Comparison of ENCODE assay signal across 13 mouse cellular contexts in genomic region chr6:18621372-18622262, GRCm38 (mm10).
A peak's percentile ranks its signal among the peaks of the same experiment; 100 is the strongest.
DNase-seq lines count a peak whose midpoint lies in the region; ATAC-seq lines count a peak whose summit lies in the region.
"Had no signal": no experiment of that assay in that cellular context is flagged by ENCODE, and none has a peak within 500 bp of the region (broad histone marks: within the 10 kb centered on the region; RNA-seq: fewer than 3 reads in every experiment).

No protein-coding gene starts in this region.

- 69% methylated on average over 6 of the region's 6 CpGs for WGBS in midbrain, embryonic 12.5 days
- 77% methylated on average over 6 of the region's 6 CpGs for whole genome bisulfite sequencing in midbrain, embryonic 11.5 days
- 36% methylated on average over 6 of the region's 6 CpGs for WGBS in embryonic facial prominence, embryonic 15.5 days

- peak; percentile 90 for ATAC-seq in frontal cortex, adult (ENCODE audit: low TSS enrichment)
- peak; percentile 30; the same call in 1 of the 2 replicates for ATAC-seq in midbrain, embryonic 12.5 days (ENCODE audit: low FRiP score, low read depth)
- no peak for ATAC-seq in midbrain, embryonic 11.5 days (ENCODE audit: low FRiP score)
- no peak; the same call in 1 of the 2 replicates for ATAC-seq in embryonic facial prominence, embryonic 15.5 days (ENCODE audit: insufficient number of reproducible peaks, low FRiP score, low TSS enrichment, low read depth)
- ATAC-seq: intestine, embryonic 15.5 days had no signal

- H3K9ac ChIP-seq in midbrain, embryonic 12.5 days (replicated peaks), result no peak overlapping the region
- no peak overlapping the region for H3K9ac ChIP-seq in midbrain, embryonic 11.5 days (ENCODE audit: low read length)
- no peak overlapping the region for H3K9ac ChIP-seq in embryonic facial prominence, embryonic 15.5 days
- H3K9ac ChIP-seq: intestine, embryonic 15.5 days; liver, embryonic 14.5 days had no signal

- DNase-seq in frontal cortex, postnatal 10 days (ENCODE audit: low spot score in 2 of 2), result no peak
- no peak for DNase-seq in midbrain, embryonic 11.5 days (ENCODE audit: low spot score, missing footprints)
- DNase-seq in layer of hippocampus, postnatal 14 days (ENCODE audit: low spot score in 2 of 2), result peak; percentile 16 to 33
- no peak for DNase-seq in thymus, postnatal 10 days (ENCODE audit: low spot score in 2 of 2)
- DNase-seq in lung, postnatal 36 days, result no peak
- DNase-seq: cerebellum, postnatal 36 days; heart, adult 2 months had no signal

- no peaks in the 10 kb centered on the region for H3K27me3 ChIP-seq in midbrain, embryonic 12.5 days
- H3K27me3 ChIP-seq in midbrain, embryonic 11.5 days (ENCODE audit: control insufficient read depth, insufficient read depth, low read length), result no peaks in the 10 kb centered on the region
- H3K27me3 ChIP-seq in embryonic facial prominence, embryonic 15.5 days, result no peaks in the 10 kb centered on the region
- H3K27me3 ChIP-seq: intestine, embryonic 15.5 days had no signal

- H3K4me2 ChIP-seq in midbrain, embryonic 12.5 days (replicated peaks), result no peak overlapping the region
- no peak overlapping the region for H3K4me2 ChIP-seq in midbrain, embryonic 11.5 days
- H3K4me2 ChIP-seq in embryonic facial prominence, embryonic 15.5 days (replicated peaks), result no peak overlapping the region
- H3K4me2 ChIP-seq: intestine, embryonic 15.5 days had no signal

- H3K36me3 ChIP-seq in midbrain, embryonic 12.5 days, result no peaks in the 10 kb centered on the region
- H3K36me3 ChIP-seq in midbrain, embryonic 11.5 days (ENCODE audit: control insufficient read depth, insufficient read depth, low read length), result no peaks in the 10 kb centered on the region
- no peaks in the 10 kb centered on the region for H3K36me3 ChIP-seq in embryonic facial prominence, embryonic 15.5 days
- H3K36me3 ChIP-seq: intestine, embryonic 15.5 days had no signal

- H3K4me1 ChIP-seq in midbrain, embryonic 12.5 days, result no peaks in the 10 kb centered on the region
- no peaks in the 10 kb centered on the region for H3K4me1 ChIP-seq in midbrain, embryonic 11.5 days (ENCODE audit: control insufficient read depth, insufficient read depth, low read length)
- H3K4me1 ChIP-seq in embryonic facial prominence, embryonic 15.5 days, result no peaks in the 10 kb centered on the region
- H3K4me1 ChIP-seq: intestine, embryonic 15.5 days had no signal

- no peak overlapping the region for H3K4me3 ChIP-seq in midbrain, embryonic 12.5 days
- no peak overlapping the region for H3K4me3 ChIP-seq in midbrain, embryonic 11.5 days (ENCODE audit: low read depth, low read length)
- H3K4me3 ChIP-seq in embryonic facial prominence, embryonic 15.5 days (replicated peaks), result no peak overlapping the region
- H3K4me3 ChIP-seq: erythroblast, embryonic 14.5 days; heart, adult 2 months; intestine, embryonic 15.5 days had no signal

- H3K27ac ChIP-seq in midbrain, embryonic 12.5 days (replicated peaks), result peak overlapping the region; percentile 16; the same call in 1 of the 2 replicates
- H3K27ac ChIP-seq in midbrain, embryonic 11.5 days (ENCODE audit: low read depth, low read length), result no peak overlapping the region
- 0 out of 2 replicates have a peak overlapping the region, but pooled peaks have one; percentile 25 for H3K27ac ChIP-seq in embryonic facial prominence, embryonic 15.5 days (replicated peaks)
- H3K27ac ChIP-seq: heart, adult 2 months; intestine, embryonic 15.5 days; liver, embryonic 14.5 days had no signal

- no peaks in the 10 kb centered on the region for H3K9me3 ChIP-seq in midbrain, embryonic 12.5 days
- H3K9me3 ChIP-seq in midbrain, embryonic 11.5 days (ENCODE audit: control insufficient read depth, low read length), result no peaks in the 10 kb centered on the region
- no peaks in the 10 kb centered on the region for H3K9me3 ChIP-seq in embryonic facial prominence, embryonic 15.5 days (replicated peaks)
- H3K9me3 ChIP-seq: intestine, embryonic 15.5 days had no signal

Comparison
In these comparisons a context has a peak if more than half of its experiments do, and no peak if none do; other contexts are left out.
1. ATAC-seq: peak in frontal cortex, adult (single experiment) and midbrain, embryonic 12.5 days (single experiment); none in midbrain, embryonic 11.5 days (single experiment) and embryonic facial prominence, embryonic 15.5 days (single experiment).
2. DNase-seq: peak in layer of hippocampus, postnatal 14 days (2 of 2); none in frontal cortex, postnatal 10 days (0 of 2), midbrain, embryonic 11.5 days (single experiment), thymus, postnatal 10 days (0 of 2) and lung, postnatal 36 days (single experiment).